Mouse (Mus musculus): Measurements from ENCODE around the gene Eif1ad.
"Not testable (repeated sequence)": the region's sequence is repeated elsewhere in the genome, so short reads cannot be mapped to it uniquely, and the experiment has no call there.

The Eif1ad gene

DNA sequence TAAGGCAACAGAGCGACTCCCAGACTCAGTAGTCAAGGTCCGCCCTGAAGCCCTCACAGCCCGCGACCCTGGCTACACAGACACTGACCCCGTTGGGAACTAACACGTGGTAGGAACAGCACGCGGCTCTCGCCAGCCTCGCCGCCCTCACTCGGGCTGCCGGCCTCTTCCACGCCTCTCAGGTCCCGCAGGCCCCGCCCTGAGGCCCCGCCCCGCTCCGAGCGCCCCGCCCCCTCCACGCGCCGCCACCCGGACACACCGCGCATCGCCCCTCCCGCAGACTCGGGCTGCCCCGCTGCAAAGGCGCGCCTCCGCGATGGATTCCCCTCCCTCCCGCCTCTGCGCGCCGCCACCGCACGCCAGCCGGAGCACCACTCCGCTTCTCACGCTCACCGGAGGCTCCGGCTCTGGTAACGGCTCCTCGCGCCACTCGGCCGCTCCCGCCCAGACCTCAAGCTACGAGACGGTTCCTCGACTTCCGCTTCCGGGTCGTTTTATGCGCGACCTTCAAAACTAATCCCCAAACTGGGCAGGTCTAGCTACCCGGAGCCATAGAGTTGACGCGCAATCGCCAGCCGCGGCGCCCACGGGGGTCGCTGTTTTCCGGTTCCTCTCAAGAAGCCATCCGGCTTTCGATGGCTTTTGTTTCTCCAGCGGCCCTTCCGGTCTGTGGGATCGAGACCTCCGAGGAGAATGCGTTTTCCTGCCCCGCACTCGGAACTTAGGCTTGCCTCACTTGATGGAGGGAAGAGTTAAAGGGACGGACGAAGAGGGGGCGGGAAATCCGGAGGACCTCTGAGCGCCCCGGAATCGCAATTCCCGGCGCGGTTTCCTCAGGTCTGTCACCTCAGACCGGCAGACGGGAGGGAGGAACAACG, at the start of gene Eif1ad:
TSS of gene Eif1ad (plus strand) at position 567 of the 878 bp plus-strand sequence.
- peak; percentile 96 for DNase-seq

DNA sequence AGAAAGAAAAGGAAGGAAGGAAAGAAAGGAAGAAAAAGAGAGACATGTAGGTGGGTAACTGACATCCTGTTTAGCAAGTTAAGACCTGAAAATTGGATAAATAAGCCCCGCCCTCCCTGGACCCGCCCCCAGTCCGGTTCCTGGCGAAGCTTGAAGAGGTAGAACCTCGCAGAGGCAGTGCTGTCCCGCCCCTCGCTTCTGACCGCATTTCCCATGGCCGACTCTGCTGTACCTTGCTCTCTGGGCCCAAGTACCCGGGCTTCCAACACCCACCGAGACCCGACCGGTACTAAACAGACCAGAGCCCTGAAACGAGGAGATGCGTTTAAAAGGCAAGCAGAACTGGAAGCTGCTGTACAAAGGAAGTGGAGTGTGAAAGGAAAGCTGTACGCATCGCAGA, 42.7 kb upstream of the Eif1ad start:
- peak in 1 of 2 experiments; percentile 23 for DNase-seq

DNA sequence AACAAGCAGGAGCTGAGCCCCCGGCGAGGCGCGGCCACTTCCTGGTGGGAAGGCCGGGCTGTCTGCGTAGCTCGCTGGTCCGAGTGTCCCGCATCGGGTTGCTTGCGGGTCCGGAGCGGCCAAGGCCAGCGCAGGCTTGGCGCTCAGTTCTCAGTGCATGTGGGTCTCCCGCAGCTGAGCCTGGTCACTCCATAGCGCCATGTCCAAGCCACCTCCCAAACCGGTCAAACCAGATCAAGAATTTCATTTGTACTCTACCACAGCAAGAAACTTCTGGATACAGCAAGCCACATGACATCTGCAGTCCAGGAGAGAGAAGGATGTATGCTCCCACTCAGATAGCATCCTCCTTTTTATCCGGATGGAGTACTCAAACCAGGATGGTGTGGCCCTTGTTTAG, 38.6 kb upstream of the Eif1ad start:
- DNase-seq, result no peak

DNA sequence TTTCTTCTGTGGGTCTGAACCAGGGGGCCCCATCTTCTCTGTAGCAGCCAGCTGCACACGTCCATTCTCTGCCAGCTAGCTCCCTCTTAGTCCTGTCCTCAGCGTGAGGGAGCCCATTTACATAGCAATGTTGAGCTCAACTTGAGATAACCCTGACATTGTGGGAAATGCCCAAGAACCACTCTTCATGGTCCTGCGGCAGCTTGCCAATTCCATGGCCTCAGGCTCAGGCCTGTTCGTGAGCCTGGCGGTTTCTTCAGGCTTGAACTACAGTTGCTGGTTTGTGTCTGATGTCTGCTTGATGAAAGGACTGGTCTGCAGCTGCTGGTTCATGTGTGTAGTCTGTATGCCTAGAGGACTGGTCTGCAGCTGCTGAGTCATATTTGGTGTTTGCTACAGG, 31.8 kb upstream of the Eif1ad start:
- DNase-seq, result no peak

DNA sequence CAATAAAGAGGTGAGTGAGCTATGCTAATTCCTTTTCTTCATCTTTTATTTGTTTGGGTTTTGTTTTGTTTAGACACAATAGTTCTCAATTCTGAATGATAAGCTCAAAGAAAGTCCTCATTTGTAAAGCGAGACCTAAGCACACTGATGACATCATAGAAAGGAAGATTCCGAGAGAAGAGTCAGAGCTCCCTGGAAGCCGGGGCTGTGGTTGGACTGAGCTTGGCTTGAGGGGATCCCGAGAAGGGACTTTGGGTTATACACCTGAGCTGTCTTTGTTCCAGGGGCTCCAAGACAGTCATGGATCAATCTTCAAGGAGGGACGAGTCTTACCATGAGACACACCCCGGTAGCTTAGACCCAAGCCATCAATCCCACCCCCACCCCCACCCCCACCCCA, 31.1 kb upstream of the Eif1ad start, which contains the start of gene Catsper1:
TSS of gene Catsper1 (plus strand) at position 301 of the 400 bp plus-strand sequence.
- DNase-seq, result no peak

DNA sequence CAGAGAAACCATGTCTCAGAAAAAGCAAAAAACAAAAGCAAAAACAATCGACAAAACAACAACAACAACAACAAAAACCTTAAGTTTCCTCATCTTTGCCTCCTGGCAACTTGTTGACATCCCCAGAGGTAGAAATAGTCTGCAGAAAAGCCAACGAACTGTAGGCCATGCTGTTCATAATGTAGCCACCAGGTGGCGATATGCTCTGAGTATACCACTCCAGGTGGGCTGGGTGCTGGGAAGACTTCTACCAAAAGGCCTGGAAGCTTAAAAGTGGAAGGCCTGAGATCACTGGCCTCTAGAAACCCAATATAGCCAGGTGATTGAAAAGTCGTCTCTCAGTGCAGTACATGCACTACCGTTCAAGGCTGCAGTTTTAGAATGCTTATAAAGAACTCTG, 28.6 kb upstream of the Eif1ad start:
- DNase-seq, result peak; percentile 55 to 81

DNA sequence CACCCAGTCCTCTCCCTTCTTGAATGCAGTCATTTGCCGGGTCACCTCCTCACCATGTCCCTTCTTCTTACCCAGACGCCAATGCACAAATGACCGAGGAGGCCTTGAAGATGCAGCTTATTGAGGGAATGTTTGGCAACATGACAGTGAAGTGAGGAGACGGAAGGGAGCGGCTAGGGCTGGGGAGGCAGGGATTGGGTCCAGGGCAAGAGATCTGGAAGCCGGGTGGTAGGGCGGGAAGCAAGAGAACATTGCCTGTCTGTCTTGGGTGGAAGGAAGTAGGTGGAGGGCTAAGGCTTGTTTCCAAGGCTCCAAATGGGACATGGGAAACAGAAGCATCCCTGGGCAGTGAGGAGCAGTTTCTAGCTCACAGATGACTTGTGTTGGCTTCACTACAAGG, 25.2 kb upstream of the Eif1ad start:
- DNase-seq, result no peak

DNA sequence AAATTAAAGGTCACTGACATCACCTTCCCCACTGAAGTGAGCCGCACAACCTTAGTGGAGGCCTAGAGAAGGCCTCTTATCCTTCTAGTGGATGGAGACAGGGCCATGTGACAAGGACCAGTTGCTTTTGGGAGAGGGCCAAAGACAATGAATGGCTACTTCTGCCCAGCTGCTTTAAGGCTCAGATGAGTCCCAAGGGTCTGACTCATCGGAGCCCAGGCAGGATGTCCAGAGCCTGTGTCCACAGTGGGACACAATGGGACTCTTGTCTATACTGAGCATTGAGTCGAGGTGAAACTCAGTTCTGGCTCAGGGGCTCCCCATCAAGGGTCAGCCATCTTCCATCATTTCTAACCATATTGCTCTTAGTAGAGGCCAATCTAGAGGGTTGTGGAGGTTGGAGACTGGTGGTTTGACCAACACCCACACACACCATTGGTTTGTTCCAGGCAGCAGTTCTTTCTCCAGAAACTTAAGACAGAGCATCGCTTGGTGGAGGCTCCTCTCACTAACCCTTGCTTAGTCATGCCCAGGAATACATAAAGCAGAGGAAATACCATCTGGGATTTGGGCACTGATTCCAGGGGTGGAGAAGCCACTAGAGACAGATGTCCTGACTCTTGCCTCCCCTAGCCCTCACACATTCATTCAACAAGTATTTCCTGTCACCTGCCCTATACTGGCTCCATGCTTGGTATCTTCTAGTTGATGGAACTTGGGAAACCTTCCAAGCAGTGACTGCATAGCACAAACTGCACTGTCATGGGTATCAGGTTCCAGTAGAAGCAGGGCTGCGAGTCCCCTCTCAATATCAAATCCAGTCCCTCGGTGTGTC, 21.0 kb upstream of the Eif1ad start:
- no peak for DNase-seq

DNA sequence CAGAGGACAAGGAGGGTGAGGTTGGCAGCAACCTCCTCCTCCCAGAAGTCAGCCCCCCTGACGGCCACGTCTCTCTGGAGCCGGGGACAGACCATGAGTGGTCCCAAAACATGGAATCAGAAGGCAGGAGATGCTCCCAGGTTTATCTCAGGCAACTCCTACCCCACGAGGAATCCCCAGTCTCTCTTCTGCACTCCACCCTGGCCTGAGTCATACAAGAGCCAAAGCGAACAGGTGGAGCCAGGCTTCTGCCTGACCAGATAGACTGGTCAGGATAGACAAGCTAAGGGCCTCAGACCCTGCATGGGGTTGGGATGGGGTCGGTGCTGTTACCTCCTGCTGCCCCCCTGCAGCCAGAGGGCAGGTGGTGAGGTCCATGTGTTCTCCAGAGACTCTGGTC, 18.5 kb upstream of the Eif1ad start:
- DNase-seq, result no peak

DNA sequence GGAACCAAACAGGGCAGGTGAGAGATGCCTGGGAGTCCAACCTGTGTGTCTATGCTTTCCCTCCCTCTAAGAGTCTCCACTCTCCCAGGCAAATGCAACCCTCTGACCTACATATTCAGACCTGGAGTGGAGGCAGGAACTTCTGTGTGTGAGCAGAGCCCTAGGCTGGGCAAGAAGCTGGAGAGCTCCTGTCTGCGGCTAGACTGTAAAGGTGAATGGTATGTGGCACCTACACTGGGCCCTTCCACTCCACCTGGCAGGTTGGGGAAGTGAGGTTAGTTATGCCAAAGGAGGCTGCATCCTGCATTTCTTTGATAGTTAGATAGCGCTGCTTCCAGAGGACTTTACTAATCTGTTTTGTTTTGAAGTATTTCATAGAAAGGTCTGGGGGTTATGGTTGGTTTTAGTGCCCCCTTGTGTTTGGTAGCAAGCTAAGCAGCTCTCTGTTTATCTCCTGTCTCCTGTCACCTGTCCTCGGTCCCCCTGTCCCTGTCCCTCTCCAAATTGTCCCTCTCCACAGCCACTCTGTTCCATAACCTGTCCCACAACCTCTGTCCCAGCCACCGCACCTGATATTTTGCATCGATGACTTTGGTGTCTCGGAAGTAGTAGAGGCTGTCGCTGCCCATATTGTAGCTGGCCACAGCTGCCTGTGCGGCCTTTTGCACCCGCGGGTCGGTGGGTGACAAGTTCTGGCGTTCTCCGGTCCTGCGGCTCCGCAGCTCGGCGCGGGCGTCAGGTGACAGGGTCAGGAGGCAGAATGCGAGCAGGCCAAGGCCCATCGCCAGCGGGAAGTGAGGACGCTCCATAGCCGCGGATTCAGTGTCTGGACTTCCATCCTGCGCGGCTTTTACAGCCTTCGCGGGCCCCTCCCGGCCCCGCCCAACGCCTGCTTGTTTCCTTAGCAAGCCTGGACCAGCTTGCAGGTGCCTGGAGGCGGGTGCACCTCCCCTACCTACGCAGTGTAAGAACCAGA, 17.7 kb upstream of the Eif1ad start:
- peak in 1 of 2 experiments; percentile 16 for DNase-seq

DNA sequence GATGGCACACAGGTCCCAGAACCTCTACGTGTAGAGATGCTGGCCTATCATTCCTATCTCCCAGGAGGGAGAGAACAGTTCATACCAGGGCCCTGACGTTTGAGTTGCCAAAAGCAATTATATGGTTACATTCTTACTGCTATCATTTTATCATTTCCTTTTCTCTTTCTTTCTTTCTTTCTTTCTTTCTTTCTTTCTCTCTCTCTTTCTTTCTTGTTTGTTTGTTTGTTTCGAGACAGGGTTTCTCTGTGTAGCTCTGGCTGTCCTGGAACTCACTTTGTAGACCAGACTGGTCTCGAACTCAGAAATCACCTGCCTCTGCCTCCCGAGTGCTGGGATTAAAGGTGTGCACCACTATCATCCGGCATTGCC, 17.1 kb upstream of the Eif1ad start, which contains the start of gene Cst6:
TSS of gene Cst6 (minus strand) at position 73 of the 372 bp plus-strand sequence.
- DNase-seq, result not testable (repeated sequence)

DNA sequence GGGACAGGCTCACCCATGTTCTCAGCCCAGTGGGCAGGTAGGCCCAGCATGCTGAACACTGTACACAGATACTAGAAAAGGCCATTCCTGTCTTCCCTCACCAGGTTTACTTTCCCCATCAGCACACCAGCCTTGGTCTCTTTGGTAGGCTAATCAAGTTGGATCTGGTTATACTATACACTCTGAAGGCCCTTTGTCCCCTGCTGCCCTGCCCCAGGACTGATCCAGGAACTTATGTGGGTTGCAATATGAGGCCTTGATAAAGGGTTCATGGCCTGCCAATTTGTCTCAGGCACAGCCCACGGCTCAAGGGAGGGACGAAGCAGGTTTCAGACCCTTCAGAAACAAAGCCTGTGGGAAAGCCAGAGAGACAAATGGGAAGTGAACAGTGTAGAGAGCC, 12.9 kb upstream of the Eif1ad start:
- DNase-seq, result no peak

DNA sequence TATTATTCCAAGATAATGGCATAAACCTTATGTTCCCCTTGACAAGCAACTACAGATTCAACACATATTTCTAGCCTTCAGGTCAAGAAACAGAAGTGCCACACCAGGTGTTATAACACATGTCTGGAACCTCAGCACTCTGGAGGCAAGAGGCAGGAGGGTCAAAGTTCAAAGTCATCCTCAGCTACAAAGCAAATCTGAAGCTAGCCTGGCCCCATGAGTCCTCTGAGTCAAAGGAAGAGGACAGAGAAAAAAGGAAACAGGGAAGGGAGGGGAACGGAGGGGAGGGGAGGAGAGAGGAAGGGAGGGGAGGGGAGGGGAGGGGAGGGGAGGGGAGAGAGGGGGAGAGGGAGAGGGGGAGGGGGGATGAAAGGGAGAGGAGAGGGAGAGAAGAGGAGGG, 10.5 kb upstream of the Eif1ad start:
- DNase-seq, result no peak

DNA sequence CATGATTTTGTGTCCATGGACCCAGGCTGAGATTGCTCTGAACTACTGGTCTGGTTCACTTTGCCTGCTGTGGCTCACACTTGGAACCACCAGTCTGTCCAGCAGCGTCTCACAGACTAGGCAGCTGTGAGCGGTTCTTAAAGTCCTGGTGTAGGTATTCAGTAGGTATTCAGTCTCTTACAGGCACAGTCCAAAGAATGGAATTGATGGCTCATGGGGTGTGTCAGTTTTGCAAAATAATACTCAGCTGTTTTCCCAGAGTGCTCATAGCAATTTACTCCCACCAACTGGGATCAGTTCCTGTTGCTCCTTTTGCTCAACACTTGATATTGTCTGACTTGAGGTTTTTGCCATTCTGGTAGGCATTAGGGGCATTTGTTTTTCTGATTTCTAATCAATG, 4.4 kb upstream of the Eif1ad start:
- no peak for DNase-seq

DNA sequence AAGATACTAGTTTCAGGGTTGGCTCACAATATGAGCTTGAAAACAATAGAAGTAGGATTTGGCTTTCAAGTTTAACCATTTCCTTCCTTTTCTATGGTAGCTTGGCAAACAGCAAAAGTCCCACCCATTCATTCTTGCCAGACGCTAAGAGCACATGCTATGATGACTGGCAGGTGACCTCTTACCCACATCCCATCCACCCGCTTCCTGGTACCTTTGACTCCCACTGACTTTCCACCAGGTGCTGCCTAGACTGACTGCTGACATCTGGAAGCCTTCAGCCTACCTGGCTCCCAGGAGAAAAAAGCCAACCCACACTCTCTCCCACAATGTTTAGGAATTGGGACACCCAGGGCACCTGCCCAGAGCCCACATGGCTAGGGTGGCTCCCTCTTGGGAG, 2.4 kb upstream of the Eif1ad start:
- no peak for DNase-seq

DNA sequence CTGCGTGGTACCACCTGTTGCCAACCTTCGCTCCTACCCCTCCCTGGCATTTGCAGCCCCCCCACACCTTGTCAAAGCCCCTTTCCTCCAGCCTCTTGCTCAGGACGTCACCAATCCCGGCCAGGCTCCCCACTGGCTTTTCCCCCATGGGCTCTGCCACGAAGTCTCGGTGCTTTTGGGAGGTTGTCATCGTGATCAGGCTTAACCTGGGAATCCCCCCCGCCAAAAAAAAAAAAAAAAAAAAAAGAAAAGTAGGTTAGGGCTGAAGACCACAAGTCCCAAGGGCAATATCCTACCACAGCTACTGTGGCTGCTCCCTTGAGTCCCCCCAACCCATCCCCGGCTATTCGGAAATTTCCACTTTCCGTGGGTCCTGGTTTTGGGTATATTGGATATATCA, 790 bp upstream of the Eif1ad start:
- DNase-seq, result no peak

DNA sequence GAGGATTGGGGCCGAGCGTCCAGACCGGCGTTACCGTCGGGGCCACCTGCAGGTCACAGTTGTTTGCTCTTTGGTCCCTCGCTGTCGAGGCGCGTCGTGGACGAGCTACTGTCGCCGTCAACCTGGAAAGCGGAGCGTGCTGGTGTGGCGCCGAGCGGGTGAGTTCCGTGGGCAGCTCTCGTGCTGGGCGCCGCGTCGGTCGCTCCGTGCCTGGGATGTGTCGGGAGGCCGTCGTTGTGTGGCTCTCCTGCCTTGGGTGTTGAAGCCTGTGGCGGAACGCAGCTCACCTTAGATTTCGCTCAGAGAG, 465 bp downstream of the Eif1ad start, which contains the start of gene Banf1:
TSS of gene Banf1 (minus strand) at position 116 of the 307 bp plus-strand sequence.
- DNase-seq, result no peak

DNA sequence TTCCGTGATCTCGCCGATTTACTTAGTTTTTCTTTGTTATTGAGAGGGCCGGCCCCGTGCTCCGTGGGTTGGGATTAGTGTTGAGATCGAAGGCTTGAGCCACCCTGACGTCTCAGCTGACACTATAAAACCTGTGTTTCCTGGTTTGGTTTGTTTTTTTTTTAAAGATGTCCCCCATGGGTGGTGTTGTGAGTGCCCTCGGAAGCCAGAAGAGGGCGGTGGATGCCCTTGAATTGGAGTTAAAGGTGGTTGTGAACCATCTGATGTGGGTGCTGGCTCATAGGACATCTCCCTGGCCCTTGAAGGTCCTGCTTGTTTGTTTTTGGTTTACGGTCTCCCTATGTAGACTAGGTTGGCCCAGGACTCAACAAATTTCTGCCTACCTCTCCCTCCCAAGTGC, 914 bp downstream of the Eif1ad start:
- DNase-seq, result peak in 1 of 2 experiments; percentile 25

DNA sequence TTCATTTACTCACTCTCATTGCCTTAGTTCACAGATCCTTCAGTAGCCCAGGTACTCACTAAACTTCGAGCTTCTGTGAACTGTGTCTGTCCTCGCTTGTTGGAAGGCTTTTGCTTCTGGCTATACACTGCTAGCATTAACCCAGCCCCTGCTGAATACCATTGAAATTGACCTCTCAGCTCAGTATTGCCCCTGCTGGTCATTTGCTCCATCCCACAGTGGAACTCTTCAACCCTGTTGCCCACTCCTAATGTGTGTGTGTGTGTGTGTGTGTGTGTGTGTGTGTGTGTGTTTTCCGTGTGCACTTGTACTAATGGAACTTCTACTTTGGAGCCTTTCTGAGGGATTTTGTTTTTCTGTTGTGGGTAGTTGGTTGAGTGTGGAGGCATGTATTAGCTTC, 4.4 kb downstream of the Eif1ad start:
- DNase-seq, result no peak

DNA sequence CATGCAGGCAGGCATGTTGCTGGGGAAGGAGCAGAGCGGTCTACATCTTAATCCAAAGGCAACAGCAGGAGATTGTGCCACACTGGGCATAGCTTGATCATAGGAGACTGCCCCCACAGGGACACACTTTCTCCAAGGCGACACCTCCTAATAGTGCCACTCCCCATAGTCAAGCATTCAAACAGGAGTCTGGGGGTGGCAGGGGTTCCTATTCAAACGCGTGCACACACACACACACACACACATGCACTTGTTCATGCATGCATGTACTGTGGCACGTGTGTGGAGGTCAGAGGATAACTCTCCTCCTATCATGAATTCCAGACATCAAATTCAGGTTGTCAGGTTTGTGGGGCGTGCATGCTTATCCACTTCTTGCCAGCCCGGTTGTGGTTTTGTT, 6.2 kb downstream of the Eif1ad start:
- no peak for DNase-seq

DNA sequence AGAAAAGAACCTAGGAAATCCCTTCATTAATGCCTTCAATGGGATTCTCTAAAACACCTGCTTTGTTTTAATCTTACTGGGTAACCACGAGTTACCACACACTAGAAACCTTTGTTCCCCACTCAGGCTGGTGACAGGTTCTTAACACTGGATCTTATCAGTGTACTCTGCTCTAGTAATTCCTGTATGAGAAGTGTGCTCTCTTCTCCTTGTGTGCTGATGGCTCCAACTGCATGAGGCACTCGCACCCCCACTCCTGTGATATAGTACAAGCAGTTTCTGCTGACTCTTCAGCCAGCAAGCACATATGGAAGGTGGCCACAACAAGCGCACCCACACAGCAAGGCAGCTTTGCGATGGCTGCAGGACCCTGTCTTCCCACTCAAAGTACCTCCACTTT, 7.6 kb downstream of the Eif1ad start:
- no peak for DNase-seq

DNA sequence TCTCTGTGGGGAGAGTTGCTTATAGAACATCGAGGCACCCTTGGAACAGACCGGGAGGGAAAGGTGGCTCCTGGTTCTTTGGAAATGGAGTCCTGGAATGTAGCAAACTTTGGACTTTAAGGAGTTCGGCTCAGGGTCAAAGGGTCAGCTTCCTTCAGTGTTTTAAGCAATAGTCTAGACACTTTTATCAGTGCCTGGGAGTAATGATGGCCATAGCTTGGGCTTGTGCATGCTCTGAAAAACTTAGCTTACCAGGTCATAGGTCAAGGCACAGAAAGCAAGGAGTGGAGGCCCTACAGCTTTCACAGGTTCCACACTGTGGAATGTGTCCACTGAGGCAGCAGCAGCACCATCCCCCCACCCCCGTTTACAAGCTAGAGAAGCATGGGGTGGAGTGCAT, 8.2 kb downstream of the Eif1ad start:
- DNase-seq, result no peak

DNA sequence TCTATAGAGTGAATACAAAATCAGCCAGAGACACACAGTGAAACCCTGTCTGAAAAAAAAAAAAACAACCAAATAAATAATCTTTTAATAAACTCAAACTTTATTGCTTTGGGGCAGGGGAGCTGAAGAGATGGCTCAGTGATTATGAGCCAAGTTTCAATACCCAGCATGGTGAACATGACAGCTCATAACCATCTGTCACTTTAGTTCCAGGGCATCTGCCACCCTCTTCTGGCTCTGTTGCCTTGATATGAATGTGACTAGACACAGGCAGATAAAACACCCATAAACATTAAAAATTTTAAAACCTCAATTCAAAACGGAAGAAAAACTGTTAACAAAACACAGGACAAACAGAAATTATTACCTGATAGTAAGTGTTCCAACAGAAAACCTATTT, 10.9 kb downstream of the Eif1ad start:
- no peak for DNase-seq
